Mouse (Mus musculus) testis, adult 2 months (tissue): ENCODE measurements around the gene Tmem131l.

ENCODE experiments used
- CTCF ChIP-seq: fragments of 200-500 bp; IDR thresholded peaks from 2 replicates; pipeline ENCODE4 v1.5.1; 2012; ENCODE audit warnings: low read depth, mild to moderate bottlenecking, inconsistent platforms, low read length, moderate library complexity; ENCODE audit not compliant: control insufficient read depth, insufficient read depth, insufficient replicate concordance
- POLR2A ChIP-seq: fragments of 200-500 bp; IDR thresholded peaks from 2 replicates; pipeline ENCODE4 v1.6.1; 2012; ENCODE audit warnings: low read depth, mild to moderate bottlenecking, inconsistent platforms, low read length, moderate library complexity; ENCODE audit not compliant: control insufficient read depth

- TF ChIP-seq CTCF (no peak), POLR2A (no peak)
These were observed 11.0 kb downstream of the Tmem131l start for GRCm38 (mm10) chr3:84028968-84029367.
